Mouse (Mus musculus) brain, embryonic 14.5 days (tissue): ENCODE measurements around the gene Olfr1233.

Source experiments
- CTCF ChIP-seq: fragments of 200-500 bp; IDR thresholded peaks from 2 replicates; pipeline ENCODE4 v1.5.1; 2012; ENCODE audit warnings: inconsistent platforms, mild to moderate bottlenecking, moderate library complexity, borderline replicate concordance; ENCODE audit not compliant: insufficient read depth, insufficient read length; ENCODE audit errors: extremely low read depth
- POLR2A ChIP-seq: fragments of 200-500 bp; IDR thresholded peaks from 2 replicates; pipeline ENCODE4 v1.6.1; 2012; ENCODE audit warnings: mild to moderate bottlenecking, inconsistent platforms, borderline replicate concordance; ENCODE audit not compliant: poor library complexity, insufficient read depth, insufficient read length, severe bottlenecking; ENCODE audit errors: extremely low read depth

- TF ChIP-seq CTCF (no peak), POLR2A (no peak)
These were observed 22.6 kb upstream of the Olfr1233 start, which contains the start of gene Olfr1234 for GRCm38 (mm10) chr2:89364765-89365164.
